Mouse (Mus musculus) neural tube, embryonic 11.5 days (tissue): Measurements from ENCODE around the gene Bmp4. TPM values are rescaled to one million over a fixed set of nuclear protein-coding genes. Genes with fewer than 3 reads are reported as not detected.

Experiments used
- ATAC-seq: fragments of 200-750 bp; cut with Nextera tagmentation; 2 replicates; pipeline ENCODE4 v1.8.0; 2017; ENCODE audit warnings: moderate number of reproducible peaks, mild to moderate bottlenecking, moderate TSS enrichment, moderate library complexity; ENCODE audit not compliant: insufficient read depth, low FRiP score, low TSS enrichment
- DNase-seq: peaks from one replicate; pipeline ENCODE4 v3.0.0-alpha.2; 2015; ENCODE audit warnings: low spot score
- H3K27ac ChIP-seq: fragments of 300-500 bp; sonication (generic); 2 replicates; pipeline ENCODE4 v1.5.1; 2014; ENCODE audit warnings: low read depth, mild to moderate bottlenecking, low read length
- H3K27me3 ChIP-seq: fragments of 300-500 bp; sonication (generic); 2 replicates; pipeline ENCODE4 v1.6.1; 2014; ENCODE audit warnings: mild to moderate bottlenecking, low read length, mixed read lengths; ENCODE audit not compliant: control insufficient read depth, insufficient read depth
- H3K36me3 ChIP-seq: fragments of 300-500 bp; sonication (generic); 2 replicates; pipeline ENCODE4 v1.6.1; 2014; ENCODE audit warnings: mild to moderate bottlenecking, low read length, moderate library complexity, mixed read lengths; ENCODE audit not compliant: control insufficient read depth, insufficient read depth
- H3K4me1 ChIP-seq: fragments of 300-500 bp; sonication (generic); 2 replicates; pipeline ENCODE4 v1.6.1; 2014; ENCODE audit warnings: low read length, mixed read lengths; ENCODE audit not compliant: control insufficient read depth, insufficient read depth
- H3K4me2 ChIP-seq: fragments of 300-500 bp; sonication (generic); 2 replicates; pipeline ENCODE4 v1.6.1; 2014; ENCODE audit warnings: low read depth, mild to moderate bottlenecking, moderate library complexity
- H3K4me3 ChIP-seq: fragments of 300-500 bp; sonication (generic); 2 replicates; pipeline ENCODE4 v1.5.1; 2014; ENCODE audit warnings: low read depth, low read length
- H3K9ac ChIP-seq: fragments of 300-500 bp; sonication (generic); 2 replicates; pipeline ENCODE4 v1.6.1; 2014; ENCODE audit warnings: mild to moderate bottlenecking, low read length
- H3K9me3 ChIP-seq: fragments of 300-500 bp; sonication (generic); 2 replicates; pipeline ENCODE4 v1.6.1; 2016; ENCODE audit warnings: low read length; ENCODE audit not compliant: control insufficient read depth
- WGBS: fragments of 180-500 bp; shearing (Covaris S2); extraction: QIAGEN DNeasy Blood & Tissue Kit; methylation state at CpG from one replicate; pipeline ENCODE4 v1.1.7; 2014; 5-methylcytosine and 5-hydroxymethylcytosine counted together
- polyA plus RNA-seq: library from polyadenylated mRNA; unstranded; fragments of >200 nt; fragmentation: Nextera tagmentation; extraction: Ambion mirVana; gene quantifications from 2 replicates; pipeline ENCODE4 v1.2.1, GENCODE M21; 2014

Bmp4 gene
- polyA plus RNA-seq, 1 experiment from 2014 or later, result 21.2 TPM

DNA sequence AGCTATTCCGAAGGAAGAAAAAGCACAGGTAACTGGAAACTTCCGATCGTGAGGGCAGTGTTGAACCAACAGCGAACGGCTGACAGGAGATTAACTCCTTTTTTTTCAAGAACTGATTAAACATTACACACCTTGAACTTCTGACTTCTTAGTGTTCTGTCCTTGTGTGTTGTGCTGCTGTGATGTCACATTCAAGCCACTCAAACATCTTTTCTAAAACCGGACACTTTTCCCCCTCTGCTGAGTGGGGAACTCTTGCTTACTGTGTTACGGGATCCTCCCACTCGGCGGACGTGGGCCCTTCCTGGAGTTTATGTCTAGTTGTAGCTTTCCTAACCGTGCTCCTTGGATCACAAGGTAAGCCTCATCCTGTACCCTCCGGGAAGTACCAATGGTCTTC, 11.2 kb downstream of the Bmp4 start, which contains the start of gene Gm15217:
Gm15217 (plus strand) TSS at position 130 of the 400 bp plus-strand sequence.
- H3K4me2 ChIP-seq, result peak within 1 kb of the TSS; percentile 43
- no peaks in the 10 kb centered on the region for H3K4me1 ChIP-seq
- peaks cover 12% of the 10 kb centered on the region for H3K27me3 ChIP-seq
- no peaks in the 10 kb centered on the region for H3K36me3 ChIP-seq
- H3K4me3 ChIP-seq, result no peak within 1 kb of the TSS
- ATAC-seq (no peak), DNase-seq (no peak)
- H3K27ac ChIP-seq, result no peak within 1 kb of the TSS
- no peaks in the 10 kb centered on the region for H3K9me3 ChIP-seq
- 86% methylated on average over 12 of the region's 12 CpGs for WGBS
- no peak within 1 kb of the TSS for H3K9ac ChIP-seq

DNA sequence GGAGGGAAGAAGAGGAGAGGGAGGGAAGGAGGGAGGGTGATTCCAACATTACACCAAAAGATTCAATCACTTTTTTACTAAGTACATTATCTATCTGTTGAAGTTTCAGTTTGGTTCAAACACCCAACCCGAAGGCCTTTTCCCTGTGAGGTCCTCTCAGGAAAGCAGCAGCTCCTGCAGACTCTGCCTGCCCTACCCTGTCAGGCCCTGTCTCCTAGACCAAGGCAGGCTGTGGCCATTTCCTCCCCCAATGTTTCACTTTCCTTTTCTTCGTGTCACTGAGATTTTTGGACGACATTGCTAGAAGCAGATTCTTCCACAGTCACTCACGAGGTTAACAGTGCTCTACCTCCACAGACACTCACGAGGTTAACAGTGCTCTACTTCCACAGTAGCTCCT, 14.7 kb downstream of the Bmp4 start:
- Histone ChIP-seq H3K36me3 (no peaks in the 10 kb centered on the region), H3K4me2 (no peak overlapping the region), H3K9ac (no peak overlapping the region), H3K27me3 (peaks cover 3% of the 10 kb centered on the region), H3K4me3 (no peak overlapping the region), H3K9me3 (no peaks in the 10 kb centered on the region), H3K27ac (no peak overlapping the region), H3K4me1 (no peaks in the 10 kb centered on the region)
- no peak for ATAC-seq
- 91% methylated on average over 5 of the region's 5 CpGs for WGBS
- no peak for DNase-seq

DNA sequence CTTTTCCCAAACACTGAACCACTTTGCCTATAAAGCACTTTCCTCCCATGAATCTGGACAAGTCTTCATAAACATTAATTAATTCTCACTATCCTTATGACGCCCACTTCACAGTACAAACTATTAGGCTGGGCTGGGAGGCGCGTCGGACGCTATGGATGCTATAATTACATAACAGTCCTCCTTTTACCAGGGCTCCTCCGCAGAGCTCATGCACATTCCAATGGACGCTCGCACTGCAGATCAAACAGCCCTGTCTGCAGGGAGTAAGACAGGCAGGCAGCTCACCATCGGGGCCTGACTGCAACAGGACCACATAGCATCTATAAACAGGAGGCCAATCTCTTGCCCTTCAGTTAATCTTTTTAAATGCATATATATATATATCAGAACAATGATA, 18.0 kb downstream of the Bmp4 start:
- 34% methylated on average over 9 of the region's 9 CpGs for WGBS
- H3K27ac ChIP-seq, result no peak overlapping the region
- no peak for ATAC-seq

DNA sequence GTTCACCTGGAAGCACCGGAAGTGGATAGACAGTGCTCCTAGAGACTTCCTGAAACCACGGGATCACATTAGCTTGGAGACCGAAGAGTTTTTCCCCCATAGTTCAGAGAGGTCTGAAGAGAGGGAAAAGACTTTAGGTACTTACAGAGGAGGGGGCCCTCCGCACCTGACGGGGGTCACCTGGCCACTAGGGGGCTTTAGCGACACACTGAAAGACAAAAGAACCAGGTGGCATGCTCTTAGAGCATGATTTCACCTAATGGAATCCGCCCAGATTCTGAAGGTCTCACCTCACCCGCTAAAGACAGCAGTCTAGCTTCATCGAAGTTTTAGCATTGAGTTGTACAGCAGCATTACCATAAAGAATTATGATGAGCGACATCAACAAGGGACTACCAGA, 27.3 kb downstream of the Bmp4 start:
- no peak overlapping the region for H3K9ac ChIP-seq
- no peak overlapping the region for H3K27ac ChIP-seq
- H3K4me1 ChIP-seq, result no peaks in the 10 kb centered on the region
- H3K27me3 ChIP-seq, result no peaks in the 10 kb centered on the region
- WGBS, result 40% methylated on average over 10 of the region's 10 CpGs
- no peak overlapping the region for H3K4me3 ChIP-seq
- no peak overlapping the region for H3K4me2 ChIP-seq
- no peaks in the 10 kb centered on the region for H3K36me3 ChIP-seq
- ATAC-seq (no peak), DNase-seq (no peak)
- no peaks in the 10 kb centered on the region for H3K9me3 ChIP-seq

More for the DNA sequence above, 18.0 kb downstream of the Bmp4 start:
- Histone ChIP-seq H3K4me3 (no peak overlapping the region), H3K4me1 (no peaks in the 10 kb centered on the region), H3K36me3 (no peaks in the 10 kb centered on the region), H3K9me3 (no peaks in the 10 kb centered on the region), H3K9ac (no peak overlapping the region), H3K27me3 (no peaks in the 10 kb centered on the region), H3K4me2 (no peak overlapping the region)
- no peak for DNase-seq

DNA sequence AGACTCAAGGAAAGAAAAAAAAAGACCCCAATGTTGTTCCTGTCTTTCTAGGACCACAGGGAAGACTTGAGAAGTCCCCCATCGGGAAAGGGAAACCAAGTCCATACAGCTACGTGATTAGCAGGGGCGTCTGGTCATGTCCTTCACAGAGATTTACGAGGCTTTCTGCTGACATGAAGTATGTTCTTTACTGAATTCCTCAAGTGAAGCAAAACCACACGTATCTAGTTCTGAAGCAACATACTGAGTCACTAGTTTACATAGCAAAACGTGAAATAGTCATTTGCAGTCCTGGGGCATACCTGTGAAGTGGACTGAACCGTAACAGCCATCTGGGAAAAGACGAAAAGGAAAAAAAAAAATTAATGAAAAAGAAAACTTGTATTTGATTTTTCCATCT, 32.8 kb downstream of the Bmp4 start:
- H3K27ac ChIP-seq, result no peak overlapping the region
- H3K36me3 ChIP-seq, result no peaks in the 10 kb centered on the region
- H3K9me3 ChIP-seq, result no peaks in the 10 kb centered on the region
- WGBS, result 59% methylated on average over 8 of the region's 8 CpGs
- DNase-seq (no peak), ATAC-seq (no peak)
- no peaks in the 10 kb centered on the region for H3K27me3 ChIP-seq
- no peak overlapping the region for H3K4me3 ChIP-seq
- H3K4me1 ChIP-seq, result no peaks in the 10 kb centered on the region
- no peak overlapping the region for H3K9ac ChIP-seq
- no peak overlapping the region for H3K4me2 ChIP-seq

DNA sequence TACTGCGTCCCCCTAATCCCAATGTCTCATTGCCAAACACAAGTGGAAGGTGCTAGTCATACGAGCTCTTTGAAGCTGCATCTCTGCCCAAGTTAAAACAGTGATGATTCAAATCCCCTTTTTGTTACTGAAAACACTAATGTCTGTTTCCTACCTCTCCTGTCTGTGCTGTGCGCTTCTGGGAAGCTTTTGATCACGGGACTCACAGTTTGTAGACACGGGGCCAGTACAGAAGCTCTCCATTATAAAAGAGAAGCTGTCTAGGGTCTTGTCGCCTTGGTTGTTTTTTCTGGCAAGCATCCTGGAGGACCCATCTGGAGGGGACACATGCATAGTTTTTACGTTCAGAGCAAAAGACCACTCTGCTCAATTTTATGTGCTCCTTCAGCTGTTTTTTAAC, 33.2 kb downstream of the Bmp4 start:
- H3K4me2 ChIP-seq, result no peak overlapping the region
- no peaks in the 10 kb centered on the region for H3K9me3 ChIP-seq
- DNase-seq, result no peak
- 73% methylated on average over 7 of the region's 7 CpGs for WGBS
- H3K9ac ChIP-seq, result no peak overlapping the region
- H3K4me1 ChIP-seq, result no peaks in the 10 kb centered on the region
- no peak for ATAC-seq
- no peak overlapping the region for H3K27ac ChIP-seq
- no peaks in the 10 kb centered on the region for H3K36me3 ChIP-seq
- H3K27me3 ChIP-seq, result no peaks in the 10 kb centered on the region
- H3K4me3 ChIP-seq, result no peak overlapping the region

DNA sequence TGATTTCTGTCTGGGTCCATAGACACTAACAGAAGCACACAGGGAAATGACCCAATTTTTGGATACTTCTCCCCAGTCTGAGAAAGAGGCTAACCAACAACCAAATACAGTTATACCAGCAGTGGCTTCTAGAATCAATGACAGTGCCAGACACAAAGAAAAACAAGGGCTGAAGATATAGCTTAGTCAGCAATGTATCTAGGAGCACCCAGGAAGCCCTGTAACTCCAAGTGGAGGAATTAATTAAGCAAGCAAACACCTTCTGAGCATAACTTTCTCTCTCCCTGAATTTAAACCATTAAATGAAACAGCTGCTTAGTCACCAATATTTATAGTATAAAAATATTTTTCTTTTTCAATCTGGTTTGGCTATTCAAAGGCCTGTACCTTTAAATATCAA, 45.7 kb downstream of the Bmp4 start:
- H3K4me3 ChIP-seq, result no peak overlapping the region
- no peaks in the 10 kb centered on the region for H3K36me3 ChIP-seq
- no peak for DNase-seq
- no peaks in the 10 kb centered on the region for H3K4me1 ChIP-seq
- no peak overlapping the region for H3K27ac ChIP-seq
- H3K4me2 ChIP-seq, result no peak overlapping the region
- H3K9me3 ChIP-seq, result no peaks in the 10 kb centered on the region
- no peaks in the 10 kb centered on the region for H3K27me3 ChIP-seq
- no peak for ATAC-seq
- no peak overlapping the region for H3K9ac ChIP-seq

DNA sequence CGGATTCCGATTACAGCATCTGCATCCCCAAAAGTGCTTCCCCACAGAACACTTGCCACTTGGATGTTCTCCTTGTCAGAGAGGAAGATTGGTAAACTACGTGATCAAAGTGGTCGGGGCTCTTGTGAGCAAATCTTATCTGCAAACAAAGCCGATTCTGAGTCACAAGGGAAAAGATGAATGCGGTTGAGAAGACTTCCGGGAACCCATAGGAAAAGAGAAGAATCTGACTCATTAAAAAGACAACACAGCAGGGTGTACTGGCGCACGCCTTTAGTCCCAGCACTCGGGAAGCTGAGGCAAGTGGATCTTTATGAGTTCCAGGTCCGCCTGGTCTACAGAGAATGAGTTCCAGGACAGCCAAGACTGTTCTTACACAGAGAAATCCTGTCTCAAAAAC, 51.7 kb downstream of the Bmp4 start:
- Histone ChIP-seq H3K9ac (no peak overlapping the region), H3K27me3 (no peaks in the 10 kb centered on the region), H3K36me3 (no peaks in the 10 kb centered on the region), H3K9me3 (no peaks in the 10 kb centered on the region), H3K4me3 (no peak overlapping the region), H3K4me2 (no peak overlapping the region), H3K27ac (no peak overlapping the region), H3K4me1 (no peaks in the 10 kb centered on the region)
- 84% methylated on average over 11 of the region's 11 CpGs for WGBS
- ATAC-seq (no peak), DNase-seq (no peak)
